Mouse (Mus musculus): ENCODE data around the gene Kif14. TPM values are rescaled to one million over a fixed set of nuclear protein-coding genes. Genes with fewer than 3 reads are reported as not detected.

Gene Kif14
- polyA plus RNA-seq, 1 experiment from 2014 or later = 2.7 TPM

- Histone ChIP-seq H3K9me3 (ENCODE audit: control insufficient read depth, low read length) (no peaks in the 10 kb centered on the region), H3K27ac (ENCODE audit: low read length) (peak overlapping the region; percentile 11; the same call in 1 of the 2 replicates), H3K9ac (ENCODE audit: low read depth, low read length) (0 out of 2 replicates have a peak overlapping the region, but pooled peaks have one; percentile 43), H3K4me2 (ENCODE audit: low read depth, low read length) (no peak overlapping the region), H3K4me1 (ENCODE audit: control insufficient read depth, insufficient read depth, low read length) (no peaks in the 10 kb centered on the region), H3K4me3 (ENCODE audit: low read length) (no peak overlapping the region), H3K36me3 (ENCODE audit: control insufficient read depth, insufficient read depth, low read length) (no peaks in the 10 kb centered on the region), H3K27me3 (replicated peaks; ENCODE audit: control insufficient read depth, insufficient read depth, low read length) (no peaks in the 10 kb centered on the region)
- peak; percentile 13; the same call in 1 of the 2 replicates for ATAC-seq
- 80% methylated on average over 11 of the region's 11 CpGs for WGBS
These were observed 47.0 kb downstream of the Kif14 start for GRCm38 (mm10) chr1:136513181-136513580.

DNA sequence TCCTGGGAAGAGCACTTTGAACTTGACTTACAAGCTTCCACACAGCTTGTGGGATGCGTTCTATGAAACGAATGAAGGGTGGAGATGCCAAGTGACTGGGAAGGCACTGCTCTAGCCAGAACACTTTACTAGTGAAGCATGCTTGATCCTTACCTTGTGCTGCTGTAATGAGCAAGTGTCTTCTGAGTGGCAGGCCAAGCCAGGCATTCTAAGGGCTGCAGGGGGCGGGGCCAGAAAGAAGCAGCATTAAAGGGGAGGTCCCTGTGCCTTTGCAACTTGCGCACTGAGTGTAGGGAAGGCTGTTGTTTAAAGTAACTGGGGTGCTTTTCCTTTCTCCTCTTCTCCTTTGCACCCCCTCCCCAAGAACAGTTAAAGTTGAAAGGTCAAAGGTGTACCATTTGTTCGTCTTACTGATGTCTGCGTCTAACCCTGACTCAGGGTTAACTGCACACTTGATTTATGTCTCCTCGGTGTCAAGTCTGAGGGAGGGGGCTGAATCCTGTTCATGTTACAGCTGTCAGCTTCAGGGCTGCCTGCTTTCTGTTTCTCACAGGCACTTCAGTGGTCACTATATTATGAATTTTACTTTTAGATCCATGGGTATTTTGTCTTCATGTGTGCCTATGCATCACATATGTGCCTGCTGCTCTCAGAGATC, 52.7 kb downstream of the Kif14 start:
- WGBS = 48% methylated on average over 7 of the region's 7 CpGs
- no peak for ATAC-seq
- Histone ChIP-seq H3K27ac (ENCODE audit: low read length) (no peak overlapping the region), H3K4me1 (ENCODE audit: control insufficient read depth, insufficient read depth, low read length) (no peaks in the 10 kb centered on the region), H3K4me2 (ENCODE audit: low read depth, low read length) (no peak overlapping the region), H3K27me3 (replicated peaks; ENCODE audit: control insufficient read depth, insufficient read depth, low read length) (no peaks in the 10 kb centered on the region), H3K9ac (ENCODE audit: low read depth, low read length) (no peak overlapping the region), H3K4me3 (ENCODE audit: low read length) (no peak overlapping the region), H3K9me3 (ENCODE audit: control insufficient read depth, low read length) (no peaks in the 10 kb centered on the region), H3K36me3 (ENCODE audit: control insufficient read depth, insufficient read depth, low read length) (no peaks in the 10 kb centered on the region)

DNA sequence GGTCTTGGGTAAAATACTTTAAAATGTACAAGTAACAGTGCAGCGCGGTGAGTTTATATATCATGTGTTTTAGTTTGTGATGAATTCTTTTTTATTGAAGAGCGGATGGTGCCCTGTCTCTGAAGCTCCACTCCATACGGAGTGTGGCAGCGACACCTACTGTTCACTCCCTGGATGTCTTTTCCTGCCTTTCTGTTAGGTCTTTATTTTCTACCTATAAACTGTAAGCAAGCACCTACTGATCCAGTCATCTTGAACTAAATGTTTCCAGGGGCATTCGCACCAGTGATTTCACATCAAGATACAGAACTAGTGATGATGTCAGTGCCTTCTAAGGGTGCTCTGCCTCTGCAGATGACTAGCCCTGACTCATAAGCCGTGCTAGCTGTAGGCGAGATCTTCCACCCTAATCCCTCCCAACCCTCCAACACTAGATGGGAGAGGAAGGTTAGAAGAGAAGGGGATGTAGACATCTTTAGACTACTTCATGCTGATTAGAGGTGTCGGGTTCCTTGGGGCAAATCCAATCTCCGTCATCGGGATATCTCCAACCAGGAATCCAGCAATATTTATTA, 55.3 kb downstream of the Kif14 start:
- Histone ChIP-seq H3K9ac (ENCODE audit: low read depth, low read length) (no peak overlapping the region), H3K4me1 (ENCODE audit: control insufficient read depth, insufficient read depth, low read length) (no peaks in the 10 kb centered on the region), H3K9me3 (ENCODE audit: control insufficient read depth, low read length) (no peaks in the 10 kb centered on the region), H3K36me3 (ENCODE audit: control insufficient read depth, insufficient read depth, low read length) (no peaks in the 10 kb centered on the region), H3K4me3 (ENCODE audit: low read length) (no peak overlapping the region), H3K27me3 (replicated peaks; ENCODE audit: control insufficient read depth, insufficient read depth, low read length) (no peaks in the 10 kb centered on the region), H3K4me2 (ENCODE audit: low read depth, low read length) (no peak overlapping the region), H3K27ac (ENCODE audit: low read length) (no peak overlapping the region)
- ATAC-seq = no peak
- whole genome bisulfite sequencing = 71% methylated on average over 11 of the region's 11 CpGs

GRCm38 (mm10) chr1:136524917-136525316, 58.8 kb downstream of the Kif14 start:
- 28% methylated on average over 2 of the region's 2 CpGs for WGBS
- ATAC-seq = no peak

DNA sequence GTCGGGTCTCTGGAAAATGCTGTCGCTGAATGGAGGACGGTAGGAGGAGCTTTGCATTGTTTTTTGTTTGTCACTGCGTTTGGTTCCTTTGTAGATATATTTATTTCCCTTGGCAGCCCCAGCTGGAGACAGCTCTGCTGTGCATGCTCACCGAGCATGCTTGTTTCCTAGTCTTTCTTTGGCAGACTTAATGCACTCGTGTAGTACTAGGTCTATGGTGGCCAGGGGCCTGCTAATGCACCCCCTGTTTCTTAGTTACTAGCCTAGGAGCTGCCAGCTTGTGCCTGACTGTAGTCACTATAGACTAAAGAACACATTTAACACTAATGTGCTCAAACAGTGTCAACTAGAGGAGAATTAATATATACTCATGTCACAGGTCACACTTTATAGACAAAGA, 59.7 kb downstream of the Kif14 start:
- H3K4me2 ChIP-seq (ENCODE audit: low read depth, low read length) = no peak overlapping the region
- no peaks in the 10 kb centered on the region for H3K4me1 ChIP-seq (ENCODE audit: control insufficient read depth, insufficient read depth, low read length)
- no peak overlapping the region for H3K4me3 ChIP-seq (ENCODE audit: low read length)
- ATAC-seq = no peak
- no peaks in the 10 kb centered on the region for H3K36me3 ChIP-seq (ENCODE audit: control insufficient read depth, insufficient read depth, low read length)
- WGBS = 69% methylated on average over 6 of the region's 6 CpGs
- peak overlapping the region; percentile 45 for H3K27ac ChIP-seq (ENCODE audit: low read length)
- H3K27me3 ChIP-seq (replicated peaks; ENCODE audit: control insufficient read depth, insufficient read depth, low read length) = no peaks in the 10 kb centered on the region
- no peak overlapping the region for H3K9ac ChIP-seq (ENCODE audit: low read depth, low read length)
- H3K9me3 ChIP-seq (ENCODE audit: control insufficient read depth, low read length) = no peaks in the 10 kb centered on the region

More at GRCm38 (mm10) chr1:136524917-136525316, 58.8 kb downstream of the Kif14 start:
- no peak overlapping the region for H3K9ac ChIP-seq (ENCODE audit: low read depth, low read length)
- no peak overlapping the region for H3K4me3 ChIP-seq (ENCODE audit: low read length)
- no peak overlapping the region for H3K27ac ChIP-seq (ENCODE audit: low read length)
- no peak overlapping the region for H3K4me2 ChIP-seq (ENCODE audit: low read depth, low read length)
- no peaks in the 10 kb centered on the region for H3K4me1 ChIP-seq (ENCODE audit: control insufficient read depth, insufficient read depth, low read length)
- no peaks in the 10 kb centered on the region for H3K27me3 ChIP-seq (replicated peaks; ENCODE audit: control insufficient read depth, insufficient read depth, low read length)
- no peaks in the 10 kb centered on the region for H3K36me3 ChIP-seq (ENCODE audit: control insufficient read depth, insufficient read depth, low read length)
- no peaks in the 10 kb centered on the region for H3K9me3 ChIP-seq (ENCODE audit: control insufficient read depth, low read length)

GRCm38 (mm10) chr1:136527163-136527562, 61.0 kb downstream of the Kif14 start:
- Histone ChIP-seq H3K4me1 (ENCODE audit: control insufficient read depth, insufficient read depth, low read length) (no peaks in the 10 kb centered on the region), H3K4me3 (ENCODE audit: low read length) (no peak overlapping the region), H3K9me3 (ENCODE audit: control insufficient read depth, low read length) (no peaks in the 10 kb centered on the region), H3K36me3 (ENCODE audit: control insufficient read depth, insufficient read depth, low read length) (no peaks in the 10 kb centered on the region), H3K9ac (ENCODE audit: low read depth, low read length) (no peak overlapping the region), H3K27me3 (replicated peaks; ENCODE audit: control insufficient read depth, insufficient read depth, low read length) (no peaks in the 10 kb centered on the region), H3K27ac (ENCODE audit: low read length) (peak overlapping the region; percentile 58), H3K4me2 (ENCODE audit: low read depth, low read length) (no peak overlapping the region)
- no peak for ATAC-seq
- WGBS = 80% methylated on average over 16 of the region's 16 CpGs

DNA sequence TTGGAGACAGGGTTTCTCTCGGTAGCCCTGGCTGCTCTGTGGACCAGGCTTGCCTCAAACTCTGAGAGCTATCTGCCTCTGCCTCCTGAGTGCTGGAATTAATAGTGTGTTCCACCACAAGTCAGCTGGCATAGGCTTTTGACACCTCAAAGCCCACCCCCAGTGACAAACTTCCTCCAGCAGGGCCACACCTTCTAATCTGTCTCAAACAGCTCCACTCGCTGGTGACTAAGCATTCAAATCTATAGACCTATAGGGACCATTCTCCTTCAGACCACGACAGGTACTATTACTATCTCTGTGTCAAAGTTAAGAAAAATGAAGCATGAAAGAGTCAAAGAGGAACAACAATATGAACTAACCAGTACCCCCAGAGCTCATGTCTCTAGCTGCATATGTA, 66.4 kb downstream of the Kif14 start:
- no peak for ATAC-seq
- H3K9me3 ChIP-seq (ENCODE audit: control insufficient read depth, low read length) = no peaks in the 10 kb centered on the region
- H3K4me2 ChIP-seq (ENCODE audit: low read depth, low read length) = no peak overlapping the region
- no peaks in the 10 kb centered on the region for H3K4me1 ChIP-seq (ENCODE audit: control insufficient read depth, insufficient read depth, low read length)
- no peak overlapping the region for H3K9ac ChIP-seq (ENCODE audit: low read depth, low read length)
- WGBS = 92% methylated on average over 3 of the region's 3 CpGs
- H3K27ac ChIP-seq (ENCODE audit: low read length) = no peak overlapping the region
- no peaks in the 10 kb centered on the region for H3K36me3 ChIP-seq (ENCODE audit: control insufficient read depth, insufficient read depth, low read length)
- H3K4me3 ChIP-seq (ENCODE audit: low read length) = no peak overlapping the region
- no peaks in the 10 kb centered on the region for H3K27me3 ChIP-seq (replicated peaks; ENCODE audit: control insufficient read depth, insufficient read depth, low read length)

DNA sequence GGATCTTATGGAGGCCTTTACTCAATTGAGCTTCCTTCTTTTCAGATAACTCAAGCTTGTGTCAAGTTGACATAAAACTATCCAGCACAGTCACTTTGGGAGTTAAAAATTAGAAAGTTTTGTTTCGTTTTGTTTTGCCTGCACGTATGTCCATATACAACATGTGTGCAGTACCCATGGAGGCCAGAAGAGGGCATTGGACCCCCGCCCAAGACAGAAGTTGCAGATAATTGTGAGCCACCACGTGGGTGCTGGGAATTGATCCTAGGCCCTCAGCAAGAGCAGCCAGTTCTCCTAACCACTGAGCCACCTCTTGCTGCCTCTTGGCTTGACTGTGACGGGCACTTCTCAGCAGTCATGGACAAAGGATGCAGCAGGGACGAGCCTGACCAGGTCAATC, 70.8 kb downstream of the Kif14 start:
- no peak for ATAC-seq
- Histone ChIP-seq H3K27ac (ENCODE audit: low read length) (no peak overlapping the region), H3K9me3 (ENCODE audit: control insufficient read depth, low read length) (no peaks in the 10 kb centered on the region), H3K27me3 (replicated peaks; ENCODE audit: control insufficient read depth, insufficient read depth, low read length) (no peaks in the 10 kb centered on the region), H3K4me2 (ENCODE audit: low read depth, low read length) (no peak overlapping the region), H3K36me3 (ENCODE audit: control insufficient read depth, insufficient read depth, low read length) (no peaks in the 10 kb centered on the region), H3K4me3 (ENCODE audit: low read length) (no peak overlapping the region), H3K4me1 (ENCODE audit: control insufficient read depth, insufficient read depth, low read length) (peaks cover 8% of the 10 kb centered on the region), H3K9ac (ENCODE audit: low read depth, low read length) (no peak overlapping the region)
- WGBS = 87% methylated on average over 6 of the region's 6 CpGs

DNA sequence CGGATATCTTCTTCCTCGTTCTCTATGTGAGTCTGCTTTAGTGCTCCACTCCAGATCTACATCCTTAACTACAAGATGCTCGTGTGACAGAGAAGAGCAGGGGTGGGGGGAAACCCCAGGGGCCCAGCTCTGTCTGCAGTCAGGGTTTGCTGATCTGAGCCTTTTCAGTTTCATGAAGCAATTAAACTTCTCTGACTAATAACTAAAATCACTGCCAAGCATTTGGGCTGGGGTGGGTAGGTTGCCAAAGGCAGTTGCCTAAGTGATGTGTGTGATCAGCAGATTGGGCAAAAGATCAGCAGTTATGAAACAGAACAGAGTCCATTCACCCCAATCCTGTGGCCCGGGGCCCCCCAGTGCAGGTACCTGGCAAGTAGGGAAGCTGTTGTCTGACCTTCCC, 72.1 kb downstream of the Kif14 start:
- no peaks in the 10 kb centered on the region for H3K36me3 ChIP-seq (ENCODE audit: control insufficient read depth, insufficient read depth, low read length)
- H3K4me3 ChIP-seq (ENCODE audit: low read length) = no peak overlapping the region
- no peaks in the 10 kb centered on the region for H3K27me3 ChIP-seq (replicated peaks; ENCODE audit: control insufficient read depth, insufficient read depth, low read length)
- WGBS = 87% methylated on average over 4 of the region's 4 CpGs
- no peak overlapping the region for H3K4me2 ChIP-seq (ENCODE audit: low read depth, low read length)
- no peak overlapping the region for H3K27ac ChIP-seq (ENCODE audit: low read length)
- H3K9me3 ChIP-seq (ENCODE audit: control insufficient read depth, low read length) = no peaks in the 10 kb centered on the region
- H3K9ac ChIP-seq (ENCODE audit: low read depth, low read length) = no peak overlapping the region
- peaks cover 9% of the 10 kb centered on the region for H3K4me1 ChIP-seq (ENCODE audit: control insufficient read depth, insufficient read depth, low read length)
- ATAC-seq = no peak
